13 mouse cellular contexts compared by ENCODE assay signal in the genomic region with DNA sequence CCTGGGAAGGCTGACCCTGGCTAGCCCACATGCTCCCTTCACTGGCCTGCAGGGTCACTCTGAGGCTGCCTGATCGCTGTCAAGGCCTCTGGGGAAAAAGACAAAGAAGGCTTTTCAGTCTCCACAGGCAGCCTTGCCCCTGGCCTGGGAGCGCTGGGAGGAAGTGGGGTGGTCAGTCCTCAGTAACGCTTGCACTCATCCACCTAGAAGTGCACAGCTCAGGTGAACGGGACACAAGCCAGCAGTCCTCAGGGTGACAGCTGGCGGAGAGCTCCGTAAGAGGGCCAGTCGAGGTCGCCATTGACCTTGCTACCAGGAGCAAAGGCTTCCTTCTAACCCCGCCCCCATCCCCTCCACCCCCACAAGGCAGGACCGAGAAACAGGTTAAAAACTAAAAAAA. TPM values are rescaled to one million over a fixed set of nuclear protein-coding genes. Genes with fewer than 3 reads are reported as not detected.
A peak's percentile ranks its signal among the peaks of the same experiment; 100 is the strongest.
DNase-seq lines count a peak whose midpoint lies in the region; ATAC-seq and TF ChIP-seq lines count a peak whose summit lies in the region.
"Had no signal": no experiment of that assay in that cellular context is flagged by ENCODE, and none has a peak within 500 bp of the region (broad histone marks: within the 10 kb centered on the region; RNA-seq: fewer than 3 reads in every experiment).

No protein-coding gene starts in this region.

- no peak overlapping the region for H3K4me3 ChIP-seq in kidney, adult 2 months (ENCODE audit: insufficient read depth, low read depth, low read length)
- no peak overlapping the region for H3K4me3 ChIP-seq in intestine, embryonic 16.5 days (ENCODE audit: low read length)
- H3K4me3 ChIP-seq: neural tube, embryonic 15.5 days had no signal

- no peaks in the 10 kb centered on the region for H3K27me3 ChIP-seq in kidney, adult 2 months (replicated peaks; ENCODE audit: control insufficient read depth, insufficient read depth, low read length)
- no peaks in the 10 kb centered on the region for H3K27me3 ChIP-seq in intestine, embryonic 16.5 days (replicated peaks; ENCODE audit: control insufficient read depth, insufficient read depth, low read length)

- H3K4me1 ChIP-seq in kidney, adult 2 months (ENCODE audit: control insufficient read depth, insufficient read depth, low read length) = no peaks in the 10 kb centered on the region
- no peaks in the 10 kb centered on the region for H3K4me1 ChIP-seq in intestine, embryonic 16.5 days (ENCODE audit: control insufficient read depth, insufficient read depth, low read length)

- 57% methylated on average over 10 of the region's 10 CpGs for WGBS in kidney, adult 2 months
- WGBS in intestine, embryonic 16.5 days = 63% methylated on average over 10 of the region's 10 CpGs

- DNase-seq in heart, adult 11 months = peak; percentile 88
- DNase-seq in heart, adult 18-20 months = no peak
- DNase-seq in kidney, postnatal 4 days = peak; percentile 37 to 51
- no peak for DNase-seq in kidney, adult 2 months
- peak; percentile 23 to 41 for DNase-seq in heart, postnatal 14 days
- DNase-seq in lung, postnatal 36 days = peak; percentile 52
- DNase-seq in cerebellum, postnatal 4 days (ENCODE audit: low spot score in 2 of 2) = no peak
- DNase-seq: B cell, adult 2 months; forebrain, postnatal 0 days; lung, embryonic 14.5 days; thymus, adult 18-20 months had no signal

- no peak overlapping the region for H3K4me2 ChIP-seq in intestine, embryonic 16.5 days (ENCODE audit: low read depth, low read length)
- H3K4me2 ChIP-seq: lung, embryonic 14.5 days; neural tube, embryonic 15.5 days had no signal

- intact Hi-C loops in heart, postnatal 14 days (cut with DNase I) = no loop called here

- H3K9me3 ChIP-seq in intestine, embryonic 16.5 days (ENCODE audit: control insufficient read depth, low read length) = 0 out of 2 replicates have a peak, but pooled peaks cover 6% of the 10 kb centered on the region
- H3K9me3 ChIP-seq: neural tube, embryonic 15.5 days had no signal

- H3K27ac ChIP-seq in kidney, adult 2 months (ENCODE audit: insufficient read depth, low read depth, low read length) = no peak overlapping the region
- no peak overlapping the region for H3K27ac ChIP-seq in intestine, embryonic 16.5 days (ENCODE audit: low read length)
- H3K27ac ChIP-seq: neural tube, embryonic 15.5 days had no signal

- no peak for ATAC-seq in intestine, embryonic 16.5 days
- ATAC-seq: forebrain, postnatal 0 days had no signal

- H3K9ac ChIP-seq in intestine, embryonic 16.5 days (ENCODE audit: low read depth, low read length) = no peak overlapping the region
- H3K9ac ChIP-seq: forebrain, postnatal 0 days; lung, embryonic 14.5 days; neural tube, embryonic 15.5 days had no signal

- no peak for TF ChIP-seq POLR2A in kidney, adult 2 months (IDR thresholded peaks at IDR 0.05; ENCODE audit: low read depth, low read length)

- no peak for TF ChIP-seq CTCF in kidney, adult 2 months (conservative IDR thresholded peaks at IDR 0.05; ENCODE audit: insufficient read depth, insufficient read length, low read depth, low read length)

- no peaks in the 10 kb centered on the region for H3K36me3 ChIP-seq in kidney, adult 2 months (ENCODE audit: control insufficient read depth, insufficient read depth, low read length)
- peaks cover 10% of the 10 kb centered on the region for H3K36me3 ChIP-seq in intestine, embryonic 16.5 days (ENCODE audit: control insufficient read depth, insufficient read depth, low read length)
- H3K36me3 ChIP-seq: neural tube, embryonic 15.5 days had no signal

RNA-seq across cellular contexts. Expression of a gene that starts 13.6 kb away (rescaled TPM):
- total RNA-seq in heart, adult 18-20 months (2021) = 10 to 100 TPM; 13.1 TPM
- 58.2 and 61.0 TPM in 2 replicates for polyA plus RNA-seq in kidney, adult 2 months (2012; rRNA removed)
- 10 to 100 TPM; 14.9 to 21.4 TPM for total RNA-seq in heart, postnatal 14 days (2021)
- 82.5 and 86.6 TPM in 2 replicates for polyA plus RNA-seq in intestine, embryonic 16.5 days (2015; fragmentation: Nextera tagmentation; extraction: Ambion mirVana)

RNA-seq across cellular contexts. Expression of a gene that starts 37.1 kb away (rescaled TPM):
- 10 to 100 TPM; 25.0 to 29.5 TPM for total RNA-seq in heart, adult 18-20 months (2021)
- 68.7 and 70.5 TPM in 2 replicates for polyA plus RNA-seq in kidney, adult 2 months (2012; rRNA removed)
- 10 to 100 TPM; 28.4 to 30.4 TPM for total RNA-seq in heart, postnatal 14 days (2021)
- 100 and 113 TPM in 2 replicates for polyA plus RNA-seq in intestine, embryonic 16.5 days (2015; fragmentation: Nextera tagmentation; extraction: Ambion mirVana)

Comparison
In these comparisons a context has a peak if more than half of its experiments do, and no peak if none do; other contexts are left out.
1. DNase-seq: peak in heart, adult 11 months (single experiment), kidney, postnatal 4 days (2 of 2), heart, postnatal 14 days (2 of 2) and lung, postnatal 36 days (single experiment); none in heart, adult 18-20 months (0 of 2), kidney, adult 2 months (single experiment) and cerebellum, postnatal 4 days (0 of 2).